Mouse (Mus musculus) brain, embryonic 14.5 days (tissue): ENCODE results near the gene Plekhg2. TPM values are rescaled to one million over a fixed set of nuclear protein-coding genes. Genes with fewer than 3 reads are reported as not detected.

ENCODE experiments used
- DNase-seq: peaks from one replicate; pipeline ENCODE4 v3.0.0-alpha.2; 2011; ENCODE audit warnings: low read depth
- CTCF ChIP-seq: fragments of 200-500 bp; IDR thresholded peaks from 2 replicates; pipeline ENCODE4 v1.5.1; 2012; ENCODE audit warnings: inconsistent platforms, mild to moderate bottlenecking, moderate library complexity, borderline replicate concordance; ENCODE audit not compliant: insufficient read depth, insufficient read length; ENCODE audit errors: extremely low read depth
- POLR2A ChIP-seq: fragments of 200-500 bp; IDR thresholded peaks from 2 replicates; pipeline ENCODE4 v1.6.1; 2012; ENCODE audit warnings: mild to moderate bottlenecking, inconsistent platforms, borderline replicate concordance; ENCODE audit not compliant: poor library complexity, insufficient read depth, insufficient read length, severe bottlenecking; ENCODE audit errors: extremely low read depth
- polyA plus RNA-seq: library from polyadenylated mRNA; depleted of rRNA; stranded (reverse); fragments of >200 nt; gene quantifications from 2 replicates; pipeline ENCODE4 v1.2.3, GENCODE M21; 2012

Gene Plekhg2
- polyA plus RNA-seq, 1 experiment = 35.0 TPM

GRCm38 (mm10) chr7:28381017-28381790 lies 8.8 kb upstream of the Plekhg2 start:
- TF ChIP-seq CTCF = no peak
- TF ChIP-seq POLR2A = no peak
- peak; percentile 46 for DNase-seq

GRCm38 (mm10) chr7:28380237-28381016 lies 8.0 kb upstream of the Plekhg2 start, which contains the start of gene Zfp36:
Gene Zfp36 (minus strand): TSS chr7:28380253.
- no peak for DNase-seq
- no peak for TF ChIP-seq CTCF
- TF ChIP-seq POLR2A = no peak

- peak; percentile 90 for DNase-seq
- TF ChIP-seq CTCF = no peak
- peak; percentile 57; the same call in 1 of the 2 replicates for TF ChIP-seq POLR2A
Measured at GRCm38 (mm10) chr7:28378769-28379651, 6.6 kb upstream of the Plekhg2 start.

- TF ChIP-seq POLR2A (no peak), CTCF (no peak)
- DNase-seq = no peak
Measured at GRCm38 (mm10) chr7:28378066-28378690, 5.8 kb upstream of the Plekhg2 start.

- TF ChIP-seq CTCF = no peak
- no peak for TF ChIP-seq POLR2A
- DNase-seq = no peak
Measured at GRCm38 (mm10) chr7:28377190-28378065, 5.0 kb upstream of the Plekhg2 start.

GRCm38 (mm10) chr7:28376011-28376771 lies 3.8 kb upstream of the Plekhg2 start:
- no peak for TF ChIP-seq POLR2A
- TF ChIP-seq CTCF = no peak
- peak; percentile 53 for DNase-seq

- DNase-seq = peak; percentile 96
- TF ChIP-seq POLR2A (peak; percentile 79), CTCF (no peak)
Measured at GRCm38 (mm10) chr7:28375176-28375921, 3.0 kb upstream of the Plekhg2 start.

GRCm38 (mm10) chr7:28374647-28375046 lies 2.2 kb upstream of the Plekhg2 start:
- DNase-seq = no peak
- TF ChIP-seq CTCF (no peak), POLR2A (no peak)
